Mouse (Mus musculus) spleen, postnatal 36 days (tissue): ENCODE measurements around the gene Dennd4a.

Experiments
- DNase-seq, 2 experiments: peaks; one replicate each; pipeline ENCODE4 v3.0.0; 2022; ENCODE audit warnings: low spot score in 2 of 2, mixed read lengths in 1 of 2

Gene Dennd4a

DNA sequence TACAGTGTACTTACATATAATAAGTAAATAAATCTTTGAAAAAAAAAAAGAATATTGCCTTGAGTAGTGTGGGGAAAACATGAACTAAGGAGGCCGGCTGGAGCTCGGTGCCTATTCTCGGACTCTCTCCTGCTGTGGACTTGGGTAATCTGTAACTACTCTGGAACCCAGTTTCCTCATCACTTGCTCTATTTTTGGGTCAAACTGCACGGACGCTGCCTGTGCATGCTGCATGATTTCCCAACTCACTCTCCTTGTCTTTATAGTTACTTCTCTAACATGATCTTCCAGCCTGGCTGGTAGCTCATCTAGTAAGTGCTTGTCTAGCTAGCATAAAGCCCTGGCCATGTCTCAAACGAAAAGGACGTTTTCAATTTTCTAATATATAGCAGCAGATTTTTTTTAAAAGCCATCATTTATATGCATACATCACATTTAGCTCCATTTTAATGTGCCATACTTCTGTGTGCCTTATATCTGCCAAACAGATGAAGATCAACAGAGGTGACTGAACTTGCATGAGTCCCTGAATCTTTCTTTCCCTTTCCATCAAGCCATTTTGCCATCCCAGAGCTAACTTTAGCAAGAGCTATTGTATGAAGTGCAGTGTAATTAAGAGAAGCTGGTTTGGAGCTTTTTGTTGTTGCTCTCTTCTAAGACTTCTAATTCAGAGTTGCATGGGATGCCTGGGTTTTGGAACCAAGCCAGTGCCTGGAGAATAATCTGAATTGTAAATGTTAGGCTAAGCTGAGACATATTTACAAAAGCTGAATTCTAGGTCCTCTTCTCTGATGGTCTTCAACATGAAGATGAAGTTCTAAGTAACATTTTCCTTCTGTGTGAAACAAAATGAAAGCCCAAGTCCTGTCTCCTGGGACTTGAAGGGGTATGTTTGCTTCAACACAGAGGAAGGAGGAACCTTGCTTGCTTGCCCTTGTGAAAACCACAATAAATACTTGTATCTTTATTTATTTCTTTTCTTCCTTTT is 20.2 kb upstream of the Dennd4a start:
- peak; percentile 71 to 80 for DNase-seq

DNA sequence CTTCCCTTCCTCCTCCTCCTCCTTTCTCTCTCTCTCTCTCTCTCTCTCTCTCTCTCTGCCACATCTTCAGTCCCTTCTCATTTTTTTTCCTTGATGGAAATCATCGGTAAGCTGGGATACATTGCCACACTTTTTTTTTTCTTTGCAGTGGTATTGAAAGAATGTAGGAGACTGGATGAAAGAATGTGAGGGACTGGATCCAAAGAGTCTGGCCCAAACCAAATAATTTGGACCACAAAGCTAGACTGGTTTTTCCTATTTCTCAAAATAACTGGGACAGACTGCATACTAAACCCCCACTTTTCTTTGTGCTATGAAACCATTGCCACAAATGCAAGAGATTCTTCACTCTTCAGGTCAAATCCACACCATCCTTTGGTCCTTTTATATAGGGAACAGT is 19.5 kb upstream of the Dennd4a start:
- DNase-seq = no peak

DNA sequence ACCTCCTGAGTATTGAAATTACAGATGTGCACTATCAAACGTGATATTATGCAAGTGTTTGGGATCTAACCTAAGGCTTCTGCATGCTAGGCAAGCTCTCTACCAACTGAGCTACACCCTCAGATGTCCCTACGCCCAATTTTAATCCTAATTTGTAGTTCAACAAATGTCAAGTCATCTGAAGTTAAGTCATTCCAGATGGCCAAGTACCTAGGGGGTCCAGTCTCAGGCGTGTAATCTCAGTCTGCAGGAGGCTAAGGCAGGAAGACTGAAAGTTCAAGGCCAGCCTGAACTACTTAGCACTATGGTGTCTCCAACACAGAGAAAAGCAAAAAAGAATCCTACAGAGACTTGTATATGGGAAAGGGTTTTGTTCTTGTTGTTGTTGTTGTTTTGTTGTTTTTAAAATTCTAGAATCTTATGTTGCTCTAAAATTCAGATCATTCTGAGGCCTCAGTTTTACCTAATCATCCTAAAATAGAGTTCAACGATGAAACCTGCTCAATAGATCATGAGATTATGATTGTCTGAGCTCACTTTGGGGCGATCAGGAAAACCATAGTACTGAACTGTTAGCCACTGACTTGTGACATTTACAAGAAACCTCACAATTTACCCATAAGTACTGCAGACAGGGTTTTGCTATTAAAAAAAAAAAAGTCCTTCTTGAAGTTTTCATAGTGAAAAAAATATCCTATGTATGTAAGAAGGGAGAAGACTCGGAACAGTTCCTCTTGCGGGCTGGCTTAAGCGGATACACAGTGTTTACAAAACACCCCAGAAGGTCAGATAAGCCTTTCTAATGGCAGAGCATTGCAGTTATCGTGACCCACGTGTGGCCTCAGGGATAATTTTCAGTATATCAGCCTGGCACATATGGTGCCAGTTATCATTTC is 18.5 kb upstream of the Dennd4a start:
- peak; percentile 51 to 78 for DNase-seq

DNA sequence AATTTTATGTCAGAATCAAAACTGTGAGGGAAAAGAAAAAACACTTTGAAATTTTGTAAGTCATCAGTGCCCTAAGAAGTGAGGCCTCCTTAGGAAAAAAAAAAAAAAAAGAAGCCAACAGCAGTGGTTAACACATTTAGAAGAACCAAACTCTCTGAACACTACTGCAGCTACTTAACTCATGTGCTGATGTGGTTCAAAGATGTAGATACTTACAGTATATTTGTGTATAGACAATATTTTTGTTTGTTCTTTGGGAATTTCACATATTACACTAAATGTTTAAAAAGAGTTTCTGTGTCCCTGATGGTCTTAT is 17.9 kb upstream of the Dennd4a start:
- no peak for DNase-seq

DNA sequence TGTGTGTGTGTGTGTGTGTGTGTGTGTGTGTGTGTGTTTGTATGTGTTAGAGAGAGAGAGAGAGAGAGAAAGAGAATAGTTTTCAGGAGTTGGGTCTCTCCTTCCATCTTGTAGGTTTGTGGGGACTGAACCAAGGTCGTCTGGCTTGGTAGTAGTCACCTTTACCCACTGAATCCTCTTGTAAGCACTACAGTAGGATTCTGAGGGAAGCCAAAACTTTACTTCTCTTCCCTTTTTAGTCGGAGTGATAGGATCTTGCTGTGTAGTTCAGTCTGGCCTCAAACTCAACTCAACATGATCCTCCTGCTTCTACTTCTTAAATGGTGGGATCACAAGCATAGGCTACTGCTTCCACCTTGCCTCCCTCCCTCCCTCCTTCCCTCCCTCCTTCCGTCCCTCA is 17.3 kb upstream of the Dennd4a start:
- no peak for DNase-seq

DNA sequence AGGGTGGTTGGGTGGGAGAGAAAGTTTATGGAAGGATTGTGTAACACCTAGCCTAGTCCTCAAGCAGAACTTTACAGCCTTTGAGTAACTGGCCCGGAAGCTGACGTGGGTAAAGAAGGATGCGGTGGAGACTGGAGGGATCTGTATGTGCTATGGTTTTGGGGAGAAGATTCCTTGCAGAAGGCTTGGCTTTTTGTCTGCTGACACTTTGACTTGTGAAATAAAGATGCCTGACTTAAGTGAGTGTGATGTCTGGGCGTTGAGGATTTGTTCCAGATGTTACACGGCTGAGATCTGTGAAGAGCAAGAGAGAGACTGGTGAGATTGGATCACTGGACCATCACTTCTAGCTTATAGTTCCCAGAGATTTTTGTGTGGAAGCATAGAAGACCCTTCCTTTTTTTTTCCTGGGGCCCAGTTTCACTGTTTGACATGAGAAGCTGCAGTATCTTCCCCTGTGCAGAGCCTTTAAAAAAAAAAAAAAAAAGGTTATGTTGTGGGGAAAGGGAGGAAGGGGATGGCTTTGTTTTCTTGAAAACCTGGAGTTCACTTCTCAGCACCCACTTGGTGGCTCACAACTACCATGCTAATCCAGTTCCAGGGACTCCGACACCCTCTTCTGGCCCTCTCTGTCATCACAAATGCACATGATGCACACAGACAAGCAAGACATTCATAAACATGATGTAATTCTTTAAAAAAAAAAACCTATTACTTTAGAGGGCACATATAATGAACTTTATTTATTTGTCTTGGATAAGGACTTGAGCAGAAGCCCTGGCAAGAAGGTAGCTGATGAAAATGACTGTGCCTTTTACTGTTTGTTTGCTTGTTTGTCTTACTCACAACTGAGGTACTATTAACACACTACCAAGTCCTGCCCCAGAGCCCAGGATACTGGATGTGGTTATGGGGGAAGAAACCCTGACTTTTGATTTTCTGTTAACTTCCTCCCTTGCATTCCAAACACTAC is 16.4 kb upstream of the Dennd4a start:
- DNase-seq = no peak

DNA sequence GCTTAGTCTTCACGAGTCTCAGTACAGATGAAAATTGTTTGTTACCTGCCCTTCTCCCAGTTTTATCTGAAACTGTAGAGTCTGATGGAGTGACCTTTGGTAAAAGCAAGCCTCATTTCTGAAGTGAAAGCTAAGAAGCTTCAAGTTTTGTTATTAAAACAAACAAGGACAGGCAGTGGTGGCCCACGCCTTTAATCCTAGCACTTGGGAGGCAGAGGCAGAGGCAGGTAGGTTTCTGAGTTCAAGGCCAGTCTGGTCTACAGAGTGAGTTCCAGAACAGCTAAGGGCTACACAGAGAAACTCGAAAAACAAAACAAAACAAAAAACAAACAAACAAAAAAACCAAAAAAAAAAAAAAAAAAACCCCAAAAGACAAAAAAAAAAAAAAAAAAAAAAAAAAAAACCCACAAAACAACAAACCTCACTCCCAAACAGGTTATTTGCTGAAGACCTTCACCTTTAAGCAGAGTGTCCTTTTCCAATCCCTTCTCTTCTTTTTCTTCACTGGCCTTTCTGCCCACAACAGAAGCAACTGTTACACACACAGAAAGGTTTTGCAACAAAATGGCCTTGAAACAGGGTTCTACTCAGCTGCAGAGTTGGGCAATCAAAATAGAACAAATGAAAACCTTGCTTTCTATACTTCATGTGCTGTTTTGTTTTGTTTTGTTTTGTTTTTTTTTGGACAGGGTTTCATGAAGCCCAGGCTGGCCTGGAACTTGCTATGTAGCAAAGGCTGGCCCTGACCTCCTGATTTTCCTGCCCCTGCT is 15.1 kb upstream of the Dennd4a start:
- no peak for DNase-seq

DNA sequence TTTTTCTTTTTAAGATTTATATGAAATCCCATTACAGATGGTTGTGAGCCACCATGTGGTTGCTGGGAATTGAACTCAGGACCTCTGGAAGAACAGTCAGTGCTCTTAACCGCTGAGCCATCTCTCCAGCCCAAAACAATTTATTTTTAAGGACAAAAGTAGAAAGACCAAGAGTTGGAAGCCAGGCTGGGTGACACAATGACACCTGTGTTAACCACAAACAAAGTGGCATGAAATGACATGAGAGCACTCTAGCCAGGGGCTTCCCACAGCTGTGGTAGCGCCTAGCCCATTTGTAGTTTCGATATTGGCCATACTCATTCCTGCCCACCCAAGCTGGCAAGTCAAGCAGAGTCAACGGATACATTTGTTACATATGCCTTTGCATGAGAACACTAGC is 13.7 kb upstream of the Dennd4a start:
- DNase-seq = peak; percentile 60 to 67

DNA sequence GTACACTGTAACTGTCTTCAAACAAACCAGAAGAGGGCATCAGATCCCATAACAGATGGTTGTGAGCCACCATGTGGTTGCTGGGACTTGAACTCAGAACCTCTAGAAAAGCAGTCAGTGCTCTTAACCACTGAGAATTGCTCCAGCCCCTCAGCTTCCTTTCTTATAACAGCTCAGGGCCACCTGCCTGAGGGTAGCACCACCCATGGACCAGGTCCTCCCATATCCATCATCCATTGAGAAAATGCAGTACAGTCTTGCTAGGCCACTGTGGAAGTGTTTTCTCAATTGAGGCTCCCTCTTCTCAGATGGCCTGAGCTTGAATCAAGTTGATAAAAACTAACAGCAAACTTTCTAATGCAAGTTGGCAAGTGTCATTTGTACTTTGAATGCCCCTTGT is 13.0 kb upstream of the Dennd4a start:
- no peak for DNase-seq

DNA sequence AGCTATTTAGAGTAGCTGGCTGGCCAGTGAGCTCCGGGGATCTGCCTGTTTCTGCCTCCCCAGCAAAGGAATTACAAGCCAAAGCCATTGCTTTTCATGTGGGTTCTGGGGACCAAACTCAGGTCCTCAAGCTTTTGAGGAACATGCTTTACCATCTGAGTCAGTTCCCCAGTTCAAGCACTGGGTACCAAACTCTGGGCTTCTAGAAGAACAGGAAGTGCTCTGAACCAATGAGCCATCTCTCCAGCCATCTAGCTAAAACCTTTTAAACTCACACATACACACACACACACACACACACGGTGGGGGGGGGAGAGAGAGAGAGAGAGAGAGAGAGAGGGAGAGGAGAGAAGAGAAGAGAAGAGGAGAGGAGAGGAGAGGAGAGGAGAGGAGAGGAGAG is 12.3 kb upstream of the Dennd4a start:
- peak; percentile 44 to 57 for DNase-seq

DNA sequence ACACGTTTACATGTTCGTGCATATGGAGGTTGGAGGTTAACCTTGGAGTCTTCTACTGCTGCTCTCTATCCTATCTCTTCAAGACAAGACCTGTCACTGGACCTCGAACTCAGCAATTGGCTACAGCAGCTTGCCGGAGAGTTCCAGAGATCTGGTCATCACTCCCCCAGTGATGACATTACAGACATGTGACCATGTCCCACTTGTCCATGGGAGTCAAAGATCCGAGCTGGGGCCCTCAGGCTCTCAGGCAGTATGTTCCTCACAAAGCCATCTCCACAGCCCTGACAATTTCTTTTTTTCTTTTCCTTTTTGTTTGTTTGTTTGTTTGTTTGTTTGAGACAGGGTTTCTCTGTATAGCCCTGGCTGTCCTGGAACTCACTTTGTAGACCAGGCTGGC is 11.6 kb upstream of the Dennd4a start:
- DNase-seq = no peak

DNA sequence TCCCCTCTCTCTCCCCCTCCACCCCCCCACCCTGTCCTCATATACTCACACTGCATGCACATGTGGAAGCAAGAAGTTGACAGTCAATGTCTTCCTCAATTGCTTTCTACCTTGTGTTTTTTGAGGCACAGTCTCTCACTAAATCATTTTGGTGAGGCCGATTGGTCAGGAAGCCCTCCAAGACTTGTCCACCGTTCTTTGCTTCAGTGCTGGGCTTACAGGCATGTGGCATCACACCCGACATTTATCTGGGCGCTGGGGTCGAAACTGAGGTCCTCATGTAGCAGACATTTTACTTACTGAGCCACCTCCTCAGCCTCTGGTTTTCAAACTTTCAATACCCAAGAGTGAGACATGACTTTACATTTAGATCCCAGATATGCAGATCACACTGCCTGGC is 8.6 kb upstream of the Dennd4a start:
- DNase-seq = no peak

DNA sequence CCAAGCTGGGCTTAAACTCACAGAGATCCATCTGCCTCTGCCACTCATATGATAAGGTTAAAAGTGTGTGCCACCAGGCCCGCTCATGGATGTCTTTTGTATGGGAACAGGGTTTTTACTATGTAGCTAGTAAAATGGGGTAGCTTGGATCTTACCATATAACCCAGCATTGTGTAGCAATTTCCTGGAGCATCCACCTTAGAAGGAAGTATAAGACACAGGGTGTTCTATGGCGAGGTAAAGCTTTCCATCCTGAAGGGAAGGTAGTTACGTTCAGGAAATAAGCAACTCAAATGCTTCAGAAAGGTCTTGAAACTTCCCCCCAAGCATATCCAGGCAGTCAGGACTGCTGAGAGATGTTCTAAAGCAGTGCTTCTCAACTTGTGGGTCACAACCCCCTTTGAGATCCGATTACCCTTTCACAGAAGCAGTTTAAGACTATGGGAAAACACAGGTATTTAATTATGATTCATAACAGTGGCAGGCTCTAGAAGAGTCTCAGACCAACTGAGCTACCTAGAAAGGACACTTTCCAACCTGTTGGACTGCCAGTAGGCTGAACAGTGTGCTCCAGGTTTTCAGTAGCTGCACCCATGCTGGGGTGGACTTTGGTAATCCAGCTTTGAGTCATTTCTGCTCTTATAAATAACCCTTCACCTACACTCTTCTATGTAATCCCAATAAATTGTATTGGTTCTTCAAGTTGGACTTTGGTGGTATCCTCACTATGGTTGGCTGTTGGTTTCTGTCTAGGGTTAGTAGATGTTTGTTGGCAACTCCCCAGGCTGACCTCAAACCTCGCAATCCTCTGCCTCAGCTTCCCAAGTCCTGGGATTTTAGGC is 7.5 kb upstream of the Dennd4a start:
- DNase-seq = no peak

DNA sequence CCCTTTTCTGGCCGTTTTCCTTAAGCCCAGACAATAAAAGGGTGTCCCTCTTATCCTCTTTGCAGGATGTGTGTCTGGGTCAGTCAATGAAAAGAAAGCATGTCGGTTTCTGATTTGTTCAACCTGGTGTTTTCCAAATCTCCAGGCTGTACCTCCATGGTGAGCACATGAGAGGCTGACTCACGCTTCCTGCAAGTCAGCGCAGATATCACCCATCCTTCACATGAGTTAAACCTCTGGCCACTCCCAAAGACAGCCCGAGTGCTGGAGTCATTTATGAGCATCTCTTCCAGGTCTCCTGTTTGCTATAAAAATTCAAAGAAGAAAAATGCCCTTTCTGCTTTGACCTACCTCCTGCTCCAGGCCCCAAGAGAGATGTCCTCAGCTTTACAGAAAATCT is 5.3 kb upstream of the Dennd4a start:
- DNase-seq = peak in 1 of 2 experiments; percentile 68

DNA sequence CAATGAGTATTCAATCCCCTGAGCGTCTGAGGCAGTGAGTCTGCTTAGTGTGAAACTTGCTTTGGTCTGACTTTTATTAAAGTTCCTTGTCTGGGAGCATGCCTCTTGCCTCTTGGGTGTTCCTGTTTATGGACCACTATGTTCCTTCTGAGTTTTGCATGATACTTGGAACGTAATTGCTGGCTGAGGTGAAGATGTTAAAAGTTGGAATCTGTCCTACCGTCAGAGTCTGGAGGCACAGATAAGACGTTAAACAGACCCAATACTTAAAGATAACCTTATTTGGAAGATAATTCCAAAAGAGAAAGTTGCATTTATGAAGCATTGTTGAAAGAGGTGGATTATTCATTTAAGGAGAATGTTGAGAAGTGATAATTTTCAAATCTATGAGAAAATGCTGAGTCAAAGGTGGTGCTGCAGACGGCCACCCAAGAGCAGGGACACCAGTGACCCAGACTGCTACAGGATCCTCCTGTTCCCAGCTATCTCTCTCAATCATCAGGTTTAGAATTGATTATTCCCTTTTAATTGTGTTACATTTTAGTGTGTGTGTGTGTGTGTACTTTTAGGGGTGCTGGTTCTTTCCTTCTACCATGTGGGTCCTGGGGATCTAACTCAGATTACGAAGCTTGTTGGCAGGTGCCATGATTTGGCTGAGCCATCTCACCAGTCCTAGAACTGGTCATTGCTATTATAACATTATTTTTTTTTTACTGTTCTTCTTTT is 4.6 kb upstream of the Dennd4a start:
- no peak for DNase-seq

DNA sequence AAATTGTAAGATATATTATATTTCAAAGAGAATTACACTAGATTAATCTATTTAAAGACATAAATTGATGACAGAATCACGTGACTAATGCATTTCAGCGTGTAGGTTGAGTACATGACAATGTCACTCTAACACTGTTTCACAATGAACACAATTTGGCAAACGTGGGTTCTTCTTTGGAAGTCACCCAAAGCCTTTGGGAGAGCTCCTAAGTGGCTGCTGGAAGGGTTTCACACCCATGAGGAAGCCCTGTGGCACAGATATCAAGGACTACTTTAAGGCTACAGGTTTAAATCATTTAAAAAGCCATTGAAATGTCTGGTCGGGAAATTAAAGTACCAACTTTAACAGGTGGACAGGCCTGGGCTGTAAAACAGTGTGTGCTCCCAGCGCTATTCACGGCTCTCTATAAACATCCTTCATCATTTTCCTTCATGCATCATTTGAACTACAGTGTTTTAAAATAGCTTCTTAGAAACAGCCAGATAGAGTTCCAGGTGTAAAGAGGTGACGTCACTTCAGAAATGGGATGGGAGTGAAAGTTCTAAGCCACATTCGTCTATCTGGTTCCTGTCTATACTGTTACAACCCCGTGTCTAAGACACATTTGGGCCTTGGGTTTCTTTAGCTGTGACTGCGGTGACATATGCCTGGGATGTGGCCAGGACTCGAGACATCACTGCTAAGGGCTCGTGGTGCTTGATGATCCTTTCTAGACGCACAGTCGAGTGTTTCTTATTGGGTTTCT is 3.9 kb upstream of the Dennd4a start:
- no peak for DNase-seq

DNA sequence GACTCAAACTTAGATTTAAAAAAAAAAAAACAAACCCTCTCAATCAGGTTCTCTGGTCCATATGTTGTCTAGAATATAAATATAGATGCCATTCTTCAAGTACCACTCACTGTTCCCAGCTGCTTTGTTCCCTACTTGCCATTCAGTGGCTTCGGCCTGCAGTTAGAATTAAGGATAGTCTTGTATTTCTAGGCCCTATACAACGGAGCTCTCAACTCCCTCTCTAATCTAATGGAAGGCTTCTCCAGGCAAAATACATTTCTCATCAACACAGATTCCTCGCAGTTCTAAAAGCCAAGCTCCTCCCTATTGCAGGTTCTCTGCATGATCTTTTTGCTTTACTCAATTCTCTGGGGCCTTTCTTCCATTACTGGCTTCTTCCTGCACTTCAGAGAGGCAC is 1.3 kb upstream of the Dennd4a start:
- no peak for DNase-seq
